Mouse (Mus musculus) brain, adult 2 months (tissue): ENCODE measurements at regions not wholly inside any gene's neighbourhood (a gene's known extent, or its start where the extent isn't known, plus 50 kb on each side); places are given as distances from the start of the nearest gene placed in this dataset.
"Not testable (repeated sequence)": the region's sequence is repeated elsewhere in the genome, so short reads cannot be mapped to it uniquely, and the experiment has no call there.

Experiments used
- DNase-seq: peaks from one replicate; pipeline ENCODE4 v3.0.0; 2011; ENCODE audit warnings: low read depth, low spot score

DNA sequence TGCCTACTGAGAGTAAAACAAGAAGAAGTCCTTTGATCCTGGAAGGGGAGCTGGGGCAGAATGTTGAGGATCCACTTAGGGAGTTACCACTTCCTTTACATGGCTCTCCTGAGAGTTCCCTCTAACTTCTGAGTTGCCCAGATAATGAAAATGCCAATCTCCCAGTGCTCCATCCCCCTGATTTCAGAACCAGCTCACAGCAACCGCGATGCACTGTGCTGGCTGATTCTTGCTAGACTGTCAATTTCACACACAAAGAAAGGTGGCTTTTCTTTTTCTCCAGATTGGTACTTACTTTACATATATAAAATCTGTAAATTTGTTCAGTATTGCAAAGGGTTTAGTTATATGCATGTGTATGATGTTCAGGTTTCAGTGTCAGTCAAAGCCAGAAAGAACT, 1248.1 kb upstream of the Adam24 start:
- peak; percentile 38 for DNase-seq

DNA sequence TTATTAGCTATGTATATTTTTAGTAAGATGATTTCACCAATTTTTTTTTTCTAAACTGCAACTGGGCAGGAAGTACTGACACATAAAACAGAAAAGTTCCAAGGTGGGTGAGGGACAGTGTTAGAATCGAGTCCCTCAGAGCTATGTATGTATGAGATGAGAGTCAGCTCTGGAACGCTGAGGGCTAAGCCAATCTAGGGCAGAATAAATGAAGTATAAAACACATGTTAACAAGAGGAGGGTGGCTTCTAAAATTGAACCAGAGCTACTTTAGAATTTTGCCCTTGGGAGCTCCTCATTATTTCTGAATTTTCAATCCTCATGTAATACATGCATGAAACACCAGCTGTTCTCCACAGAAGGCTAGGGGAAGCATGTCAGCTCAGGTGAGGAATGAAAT, 1247.5 kb upstream of the Adam24 start:
- peak; percentile 71 for DNase-seq

DNA sequence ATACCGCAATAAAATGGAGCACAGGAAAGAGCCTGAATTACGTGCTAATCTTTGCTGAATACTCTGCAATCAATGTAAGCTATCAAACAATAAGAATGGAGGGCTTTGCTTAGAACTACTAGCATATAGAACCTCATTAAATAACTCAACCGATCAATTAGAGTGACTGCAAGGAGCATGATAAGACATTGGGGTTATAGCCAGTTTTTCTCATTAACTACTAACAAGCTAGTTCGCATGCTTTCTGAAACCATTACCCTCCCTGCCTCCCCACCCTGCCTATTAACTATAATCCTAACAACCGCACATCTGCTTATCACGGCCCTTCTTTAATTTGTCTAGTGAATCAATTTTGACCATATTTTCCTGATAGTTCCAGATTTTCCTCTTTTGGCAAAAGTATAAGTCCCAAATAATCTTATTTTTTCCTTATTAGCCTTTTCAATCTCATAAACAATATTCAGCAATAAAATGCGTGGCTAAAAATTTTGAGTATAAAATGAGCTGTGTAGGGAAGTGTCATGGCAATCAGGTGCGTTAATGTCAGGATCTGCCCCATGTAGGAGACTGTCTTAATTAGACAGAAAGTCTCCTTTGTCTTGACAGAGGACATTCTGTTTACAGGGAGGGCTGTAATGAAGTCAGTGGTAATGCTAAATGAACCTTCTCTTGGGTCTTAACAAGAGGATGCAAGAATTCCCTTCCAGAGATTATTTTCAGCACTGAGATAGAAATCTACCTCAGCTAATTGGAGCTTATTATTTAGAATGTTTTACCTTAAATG, 1234.1 kb upstream of the Adam24 start:
- DNase-seq: no peak

DNA sequence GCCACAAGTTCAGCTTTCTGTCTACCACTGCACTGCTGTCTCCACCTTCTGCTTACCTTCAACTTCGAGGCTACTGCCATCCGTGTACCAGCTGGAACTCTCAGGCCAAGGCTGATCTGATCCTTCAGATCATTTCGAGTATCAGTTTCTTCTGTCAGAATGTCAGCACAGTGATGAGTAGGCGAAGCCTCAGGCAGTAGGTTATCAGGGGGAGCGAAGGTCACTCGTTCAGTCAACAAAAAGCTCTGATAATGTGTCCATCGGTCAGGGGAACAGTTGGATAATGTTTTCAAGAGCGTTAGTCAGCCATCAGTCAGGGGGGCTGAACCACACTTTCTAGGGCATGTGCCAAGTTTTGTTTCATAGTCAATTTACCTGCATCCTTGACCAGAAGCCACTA, 1183.7 kb upstream of the Adam24 start:
- not testable (repeated sequence) for DNase-seq

DNA sequence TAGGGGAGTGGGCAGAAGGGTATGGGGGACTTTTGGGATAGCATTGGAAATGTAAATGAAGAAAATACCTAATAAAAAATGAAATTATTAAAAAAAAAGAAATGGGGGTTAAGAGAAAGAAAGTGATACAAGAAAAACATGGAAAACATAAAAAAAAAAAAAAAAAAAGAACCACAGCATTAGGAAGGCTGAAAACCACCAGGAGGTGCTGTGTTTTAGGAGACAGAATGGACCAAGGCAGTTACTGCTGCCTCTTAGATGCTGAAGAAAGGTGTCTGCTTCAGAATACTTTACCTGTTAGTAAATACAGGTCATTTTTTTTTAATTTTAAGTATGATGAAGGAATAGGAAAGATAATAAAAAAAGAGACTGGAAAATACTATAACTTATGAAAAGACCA, 1174.5 kb upstream of the Adam24 start:
- no peak for DNase-seq

DNA sequence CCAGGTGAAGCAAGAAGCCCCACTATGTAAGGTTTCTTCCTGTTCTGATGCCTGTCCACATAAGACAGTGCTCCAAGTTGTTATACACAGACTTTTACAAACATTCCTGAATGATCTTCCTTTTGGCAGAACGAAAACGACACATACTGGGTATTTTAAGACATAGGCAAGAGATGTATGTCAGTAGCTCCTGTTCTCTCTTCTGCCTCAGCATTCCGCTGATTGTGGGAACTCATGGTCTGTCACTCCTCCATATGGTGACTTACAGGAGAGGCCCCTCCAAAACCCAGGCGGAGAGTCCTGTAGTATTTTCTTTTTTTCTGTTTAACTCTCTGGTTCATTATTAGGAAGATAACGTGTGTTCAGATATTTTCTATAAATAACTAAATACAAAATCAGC, 1170.6 kb upstream of the Adam24 start:
- peak; percentile 52 for DNase-seq

DNA sequence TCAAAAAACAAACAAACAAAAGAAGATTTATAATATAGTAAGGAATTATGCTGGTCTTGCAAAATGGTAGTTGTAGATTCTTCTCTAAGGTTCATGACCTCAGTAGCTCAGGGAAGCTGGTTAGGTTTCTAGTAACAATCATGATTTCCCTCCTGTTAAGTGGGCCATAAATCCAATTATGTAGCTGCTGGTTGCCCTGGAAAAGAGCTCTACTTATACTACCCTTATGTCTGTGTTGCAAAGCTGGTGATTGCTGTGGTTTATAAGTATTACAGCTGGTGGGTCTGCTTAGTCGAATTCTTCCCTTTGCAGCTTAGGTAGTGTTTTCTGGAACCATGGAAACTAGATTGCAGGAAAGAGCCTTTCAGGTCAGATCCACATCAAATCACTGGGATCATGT, 1161.9 kb upstream of the Adam24 start:
- no peak for DNase-seq
